In genomic region chr2:58086420-58086819, GRCm38 (mm10) we compare ENCODE assay signal across 20 mouse cellular contexts. TPM values are rescaled to one million over a fixed set of nuclear protein-coding genes. Genes with fewer than 3 reads are reported as not detected.
"Had no signal": no experiment of that assay in that cellular context is flagged by ENCODE, and none has a peak within 500 bp of the region (broad histone marks: within the 10 kb centered on the region; RNA-seq: fewer than 3 reads in every experiment).

No protein-coding gene starts in this region.

- DNase-seq: lung, adult 18-20 months; lung, embryonic 14.5 days; lung, postnatal 10 days; lung, postnatal 4 days; right cerebral cortex, postnatal 14 days; thymus, adult 2 months; thymus, postnatal 25 days; thymus, postnatal 4 days had no signal

- ATAC-seq: midbrain, embryonic 13.5 days; midbrain, embryonic 15.5 days had no signal

- H3K27me3 ChIP-seq: megakaryocyte, embryonic 14.5 days; midbrain, embryonic 13.5 days; midbrain, embryonic 15.5 days; neural tube, embryonic 12.5 days; stomach, embryonic 15.5 days had no signal

- H3K9ac ChIP-seq: lung, embryonic 14.5 days; midbrain, embryonic 13.5 days; midbrain, embryonic 15.5 days; neural tube, embryonic 12.5 days; stomach, embryonic 15.5 days had no signal

- H3K27ac ChIP-seq: midbrain, embryonic 13.5 days; midbrain, embryonic 15.5 days; neural tube, embryonic 12.5 days; stomach, embryonic 15.5 days; stomach, postnatal 0 days had no signal

- H3K4me2 ChIP-seq: lung, embryonic 14.5 days; midbrain, embryonic 11.5 days; midbrain, embryonic 13.5 days; midbrain, embryonic 15.5 days; neural tube, embryonic 12.5 days; stomach, embryonic 15.5 days had no signal

- H3K4me3 ChIP-seq: megakaryocyte, embryonic 14.5 days; midbrain, embryonic 13.5 days; midbrain, embryonic 15.5 days; neural tube, embryonic 12.5 days; stomach, embryonic 15.5 days had no signal

- H3K9me3 ChIP-seq: megakaryocyte, embryonic 14.5 days; midbrain, embryonic 13.5 days; midbrain, embryonic 15.5 days; neural tube, embryonic 12.5 days; stomach, embryonic 15.5 days had no signal

- H3K36me3 ChIP-seq: midbrain, embryonic 13.5 days; midbrain, embryonic 15.5 days; neural tube, embryonic 12.5 days; stomach, embryonic 15.5 days had no signal

- H3K4me1 ChIP-seq: megakaryocyte, embryonic 14.5 days; midbrain, embryonic 13.5 days; midbrain, embryonic 15.5 days; neural tube, embryonic 12.5 days; stomach, embryonic 15.5 days had no signal

RNA-seq across cellular contexts. Expression of gene Ermn, which starts 33.8 kb away (rescaled TPM):
- total RNA-seq: monocyte, adult 5-6 weeks; neutrophil, adult 5-6 weeks had no signal
- polyA plus RNA-seq: lung, embryonic 14.5 days; spleen, adult 2 months; stomach, embryonic 15.5 days; testis, adult 2 months; thymus, adult 2 months; urinary bladder, adult 2 months had no signal
